Mouse (Mus musculus): ENCODE results near the gene Lpar1. TPM values are rescaled to one million over a fixed set of nuclear protein-coding genes. Genes with fewer than 3 reads are reported as not detected.

Lpar1 gene
- polyA plus RNA-seq, 1 experiment from 2014 or later: 13.9 TPM

GRCm38 (mm10) chr4:58554359-58554838, 701 bp upstream of the Lpar1 start:
- Histone ChIP-seq H3K4me2 (ENCODE audit: low read length) (peak overlapping the region; percentile 97), H3K27me3 (ENCODE audit: control insufficient read depth, insufficient read depth, low read length) (no peaks in the 10 kb centered on the region), H3K4me1 (ENCODE audit: control insufficient read depth in 2 of 2, insufficient read depth in 2 of 2, low read length in 2 of 2) (peaks cover 3 to 12% of the 10 kb centered on the region in 2 experiments; a peak in 3 of 4 replicates), H3K36me3 (ENCODE audit: control insufficient read depth, insufficient read depth, low read length) (no peaks in the 10 kb centered on the region), H3K4me3 (ENCODE audit: control insufficient read depth in 1 of 2, insufficient read depth in 1 of 2, low read depth in 1 of 2, low read length in 2 of 2) (no peak overlapping the region), H3K9ac (ENCODE audit: low read length) (no peak overlapping the region), H3K9me3 (ENCODE audit: control insufficient read depth, low read length) (no peaks in the 10 kb centered on the region), H3K27ac (replicated peaks in 1 of 2; ENCODE audit: control insufficient read depth in 1 of 2, insufficient read depth in 1 of 2, low read depth in 2 of 2, low read length in 2 of 2) (no peak overlapping the region)
- ATAC-seq (ENCODE audit: insufficient number of reproducible peaks, insufficient read depth, low FRiP score, low read depth): no peak
- 20% methylated on average over 10 of the region's 10 CpGs for WGBS

GRCm38 (mm10) chr4:58552731-58553630, 717 bp downstream of the Lpar1 start:
- peak overlapping the region in 1 of 2 experiments; percentile 57; a peak in 1 of 4 replicates for H3K27ac ChIP-seq (replicated peaks in 1 of 2; ENCODE audit: control insufficient read depth in 1 of 2, insufficient read depth in 1 of 2, low read depth in 2 of 2, low read length in 2 of 2)

GRCm38 (mm10) chr4:58552229-58552628, 1.5 kb downstream of the Lpar1 start:
- Histone ChIP-seq H3K4me3 (ENCODE audit: control insufficient read depth in 1 of 2, insufficient read depth in 1 of 2, low read depth in 1 of 2, low read length in 2 of 2) (peak overlapping the region; percentile 64 to 73), H3K4me1 (ENCODE audit: control insufficient read depth in 2 of 2, insufficient read depth in 2 of 2, low read length in 2 of 2) (peaks cover 7 to 16% of the 10 kb centered on the region in 2 experiments), H3K27ac (replicated peaks in 1 of 2; ENCODE audit: control insufficient read depth in 1 of 2, insufficient read depth in 1 of 2, low read depth in 2 of 2, low read length in 2 of 2) (0 out of 4 replicates have a peak overlapping the region, but pooled peaks of 1 of the 2 experiments have one; percentile 57), H3K27me3 (ENCODE audit: control insufficient read depth, insufficient read depth, low read length) (no peaks in the 10 kb centered on the region), H3K9me3 (ENCODE audit: control insufficient read depth, low read length) (no peaks in the 10 kb centered on the region), H3K4me2 (ENCODE audit: low read length) (peak overlapping the region; percentile 97), H3K36me3 (ENCODE audit: control insufficient read depth, insufficient read depth, low read length) (no peaks in the 10 kb centered on the region), H3K9ac (ENCODE audit: low read length) (peak overlapping the region; percentile 81)
- no peak for ATAC-seq (ENCODE audit: insufficient number of reproducible peaks, insufficient read depth, low FRiP score, low read depth)
- 15% methylated on average over 10 of the region's 10 CpGs for WGBS

More at GRCm38 (mm10) chr4:58552731-58553630, 717 bp downstream of the Lpar1 start:
- Histone ChIP-seq H3K4me2 (ENCODE audit: low read length) (peak overlapping the region; percentile 97), H3K27me3 (ENCODE audit: control insufficient read depth, insufficient read depth, low read length) (no peaks in the 10 kb centered on the region), H3K9ac (ENCODE audit: low read length) (peak overlapping the region; percentile 81), H3K4me3 (ENCODE audit: control insufficient read depth in 1 of 2, insufficient read depth in 1 of 2, low read depth in 1 of 2, low read length in 2 of 2) (peak overlapping the region; percentile 64 to 73), H3K4me1 (ENCODE audit: control insufficient read depth in 2 of 2, insufficient read depth in 2 of 2, low read length in 2 of 2) (peaks cover 3 to 12% of the 10 kb centered on the region in 2 experiments), H3K36me3 (ENCODE audit: control insufficient read depth, insufficient read depth, low read length) (no peaks in the 10 kb centered on the region), H3K9me3 (ENCODE audit: control insufficient read depth, low read length) (no peaks in the 10 kb centered on the region)
- WGBS: under 1% methylated on average over 60 of the region's 71 CpGs
- ATAC-seq (ENCODE audit: insufficient number of reproducible peaks, insufficient read depth, low FRiP score, low read depth): peak; percentile 72

GRCm38 (mm10) chr4:58551820-58552219, 1.9 kb downstream of the Lpar1 start:
- H3K36me3 ChIP-seq (ENCODE audit: control insufficient read depth, insufficient read depth, low read length): no peaks in the 10 kb centered on the region
- H3K27me3 ChIP-seq (ENCODE audit: control insufficient read depth, insufficient read depth, low read length): no peaks in the 10 kb centered on the region
- H3K4me3 ChIP-seq (ENCODE audit: control insufficient read depth in 1 of 2, insufficient read depth in 1 of 2, low read depth in 1 of 2, low read length in 2 of 2): peak overlapping the region in 1 of 2 experiments; percentile 73; a peak in 2 of 4 replicates
- H3K9ac ChIP-seq (ENCODE audit: low read length): no peak overlapping the region
- no peak overlapping the region for H3K27ac ChIP-seq (replicated peaks in 1 of 2; ENCODE audit: control insufficient read depth in 1 of 2, insufficient read depth in 1 of 2, low read depth in 2 of 2, low read length in 2 of 2)
- peaks cover 7 to 20% of the 10 kb centered on the region in 2 experiments for H3K4me1 ChIP-seq (ENCODE audit: control insufficient read depth in 2 of 2, insufficient read depth in 2 of 2, low read length in 2 of 2)
- H3K4me2 ChIP-seq (ENCODE audit: low read length): peak overlapping the region; percentile 97
- 10% methylated on average over 4 of the region's 4 CpGs for WGBS
- ATAC-seq (ENCODE audit: insufficient number of reproducible peaks, insufficient read depth, low FRiP score, low read depth): no peak
- no peaks in the 10 kb centered on the region for H3K9me3 ChIP-seq (ENCODE audit: control insufficient read depth, low read length)

- no peak for ATAC-seq (ENCODE audit: insufficient number of reproducible peaks, insufficient read depth, low FRiP score, low read depth)
- WGBS: 60% methylated on average over 9 of the region's 9 CpGs
- no peak overlapping the region for H3K4me2 ChIP-seq (ENCODE audit: low read length)
Observed at GRCm38 (mm10) chr4:58547725-58548124, 6.0 kb downstream of the Lpar1 start.

GRCm38 (mm10) chr4:58547273-58547565, 6.5 kb downstream of the Lpar1 start:
- Histone ChIP-seq H3K4me2 (ENCODE audit: low read length) (no peak overlapping the region), H3K27ac (replicated peaks in 1 of 2; ENCODE audit: control insufficient read depth in 1 of 2, insufficient read depth in 1 of 2, low read depth in 2 of 2, low read length in 2 of 2) (no peak overlapping the region), H3K4me3 (ENCODE audit: control insufficient read depth in 1 of 2, insufficient read depth in 1 of 2, low read depth in 1 of 2, low read length in 2 of 2) (no peak overlapping the region), H3K9ac (ENCODE audit: low read length) (no peak overlapping the region), H3K36me3 (ENCODE audit: control insufficient read depth, insufficient read depth, low read length) (no peaks in the 10 kb centered on the region), H3K4me1 (ENCODE audit: control insufficient read depth in 2 of 2, insufficient read depth in 2 of 2, low read length in 2 of 2) (peaks cover 16 to 24% of the 10 kb centered on the region in 2 experiments), H3K27me3 (ENCODE audit: control insufficient read depth, insufficient read depth, low read length) (no peaks in the 10 kb centered on the region), H3K9me3 (ENCODE audit: control insufficient read depth, low read length) (no peaks in the 10 kb centered on the region)
- no peak for ATAC-seq (ENCODE audit: insufficient number of reproducible peaks, insufficient read depth, low FRiP score, low read depth)
- WGBS: 48% methylated on average over 4 of the region's 4 CpGs

More at GRCm38 (mm10) chr4:58547725-58548124, 6.0 kb downstream of the Lpar1 start:
- Histone ChIP-seq H3K9ac (ENCODE audit: low read length) (no peak overlapping the region), H3K4me3 (ENCODE audit: control insufficient read depth in 1 of 2, insufficient read depth in 1 of 2, low read depth in 1 of 2, low read length in 2 of 2) (no peak overlapping the region), H3K27me3 (ENCODE audit: control insufficient read depth, insufficient read depth, low read length) (no peaks in the 10 kb centered on the region), H3K4me1 (ENCODE audit: control insufficient read depth in 2 of 2, insufficient read depth in 2 of 2, low read length in 2 of 2) (peaks cover 16 to 24% of the 10 kb centered on the region in 2 experiments), H3K9me3 (ENCODE audit: control insufficient read depth, low read length) (no peaks in the 10 kb centered on the region), H3K27ac (replicated peaks in 1 of 2; ENCODE audit: control insufficient read depth in 1 of 2, insufficient read depth in 1 of 2, low read depth in 2 of 2, low read length in 2 of 2) (no peak overlapping the region), H3K36me3 (ENCODE audit: control insufficient read depth, insufficient read depth, low read length) (no peaks in the 10 kb centered on the region)

- H3K36me3 ChIP-seq (ENCODE audit: control insufficient read depth, insufficient read depth, low read length): no peaks in the 10 kb centered on the region
- no peak overlapping the region for H3K4me3 ChIP-seq (ENCODE audit: control insufficient read depth in 1 of 2, insufficient read depth in 1 of 2, low read depth in 1 of 2, low read length in 2 of 2)
- H3K27me3 ChIP-seq (ENCODE audit: control insufficient read depth, insufficient read depth, low read length): no peaks in the 10 kb centered on the region
- H3K4me1 ChIP-seq (ENCODE audit: control insufficient read depth in 2 of 2, insufficient read depth in 2 of 2, low read length in 2 of 2): peaks cover 16 to 24% of the 10 kb centered on the region in 2 experiments
- no peak for ATAC-seq (ENCODE audit: insufficient number of reproducible peaks, insufficient read depth, low FRiP score, low read depth)
- no peaks in the 10 kb centered on the region for H3K9me3 ChIP-seq (ENCODE audit: control insufficient read depth, low read length)
- peak overlapping the region; percentile 37 to 57; a peak in 2 of 4 replicates for H3K27ac ChIP-seq (replicated peaks in 1 of 2; ENCODE audit: control insufficient read depth in 1 of 2, insufficient read depth in 1 of 2, low read depth in 2 of 2, low read length in 2 of 2)
- H3K4me2 ChIP-seq (ENCODE audit: low read length): no peak overlapping the region
- no peak overlapping the region for H3K9ac ChIP-seq (ENCODE audit: low read length)
- 28% methylated on average over 11 of the region's 11 CpGs for WGBS
Observed at GRCm38 (mm10) chr4:58546441-58547272, 7.0 kb downstream of the Lpar1 start.
